Mouse (Mus musculus) liver, adult 2 months (tissue): ENCODE results near the gene Ptk7. TPM values are rescaled to one million over a fixed set of nuclear protein-coding genes. Genes with fewer than 3 reads are reported as not detected.

Experiments
- DNase-seq: peaks from one replicate; pipeline ENCODE4 v3.0.0-alpha.2; 2011; ENCODE audit warnings: low read depth, low spot score; ENCODE audit errors: extremely low read depth
- H3K27ac ChIP-seq: fragments of 200-500 bp; replicated peaks from 2 replicates; pipeline ENCODE4 v1.5.1; 2012; ENCODE audit warnings: low read depth, mild to moderate bottlenecking, control low read depth, inconsistent platforms, low read length; ENCODE audit not compliant: insufficient read depth
- H3K27me3 ChIP-seq: fragments of 200-500 bp; 2 replicates; pipeline ENCODE4 v1.6.1; 2012; ENCODE audit warnings: mild to moderate bottlenecking, moderate library complexity, low read length, inconsistent platforms; ENCODE audit not compliant: control insufficient read depth, insufficient read depth
- H3K36me3 ChIP-seq: fragments of 200-500 bp; 2 replicates; pipeline ENCODE4 v1.6.1; 2012; ENCODE audit warnings: low read length, inconsistent platforms; ENCODE audit not compliant: control insufficient read depth, insufficient read depth
- H3K4me1 ChIP-seq: fragments of 200-500 bp; 2 replicates; pipeline ENCODE4 v1.6.1; 2011; ENCODE audit warnings: low read length; ENCODE audit not compliant: control insufficient read depth, insufficient read depth
- H3K4me3 ChIP-seq: fragments of 200-500 bp; 2 replicates; pipeline ENCODE4 v1.5.1; 2011; ENCODE audit warnings: low read depth, mild to moderate bottlenecking, control low read depth, low read length, moderate library complexity; ENCODE audit not compliant: insufficient read depth
- H3K79me2 ChIP-seq: fragments of 200-500 bp; 2 replicates; pipeline ENCODE4 v1.6.1; 2012; ENCODE audit warnings: inconsistent platforms, mild to moderate bottlenecking, low read length, moderate library complexity; ENCODE audit not compliant: control insufficient read depth, insufficient read depth
- H3K9ac ChIP-seq: fragments of 200-500 bp; 2 replicates; pipeline ENCODE4 v1.6.1; 2012; ENCODE audit warnings: low read depth, mild to moderate bottlenecking, control low read depth, inconsistent platforms, low read length
- CTCF ChIP-seq: fragments of 200-500 bp; IDR thresholded peaks from 2 replicates; pipeline ENCODE4 v1.5.1; 2011; ENCODE audit warnings: low read depth, low read length, control low read depth
- POLR2A ChIP-seq: fragments of 200-500 bp; IDR thresholded peaks from 2 replicates; pipeline ENCODE4 v1.6.1; 2011; ENCODE audit warnings: low read length, control low read depth; ENCODE audit not compliant: insufficient read depth; ENCODE audit errors: extremely low read depth
- whole genome bisulfite sequencing: fragments of 180-500 bp; shearing (Covaris S2); methylation state at CpG from one replicate; pipeline ENCODE4 v1.1.7; 2018; 5-methylcytosine and 5-hydroxymethylcytosine counted together
- polyA plus RNA-seq: library from polyadenylated mRNA; depleted of rRNA; stranded (reverse); fragments of >200 nt; gene quantifications from 2 replicates; pipeline ENCODE4 v1.2.3, GENCODE M21; 2012
- total RNA-seq: library from RNA; depleted of rRNA; stranded (reverse); fragments of >200 nt; gene quantifications from 2 replicates; pipeline ENCODE4 v1.2.3, GENCODE M21; 2014

Ptk7 gene
- total and polyA plus RNA-seq, 2 experiments: 0.65 to 0.66 TPM

DNA sequence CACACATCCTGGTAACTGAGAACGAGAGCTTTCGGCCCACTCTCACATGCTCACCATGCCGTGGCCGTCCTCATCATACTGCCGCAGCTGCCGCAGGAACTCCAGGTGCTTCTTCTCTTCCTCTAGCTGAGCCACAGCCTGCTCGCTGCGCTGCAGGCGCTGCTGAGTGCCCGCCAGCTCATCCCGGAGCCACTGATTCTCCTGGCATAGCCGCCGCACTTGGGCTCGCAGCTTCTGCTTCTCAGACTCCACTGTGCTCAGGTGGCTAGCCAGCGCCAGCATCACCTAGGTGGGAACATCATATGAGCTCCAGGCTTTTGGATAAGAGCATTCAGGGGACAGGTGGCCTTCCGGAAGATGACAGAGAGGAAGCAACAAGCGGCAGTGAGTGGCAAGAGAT, 12.8 kb upstream of the Ptk7 start:
- peaks cover 8% of the 10 kb centered on the region for H3K4me1 ChIP-seq
- DNase-seq: no peak
- peaks cover 25% of the 10 kb centered on the region; the same call in 1 of the 2 replicates for H3K36me3 ChIP-seq
- peaks cover 5% of the 10 kb centered on the region; the same call in 1 of the 2 replicates for H3K79me2 ChIP-seq
- TF ChIP-seq POLR2A (no peak), CTCF (no peak)
- no peak overlapping the region for H3K9ac ChIP-seq
- H3K27ac ChIP-seq: no peak overlapping the region
- WGBS: 96% methylated on average over 17 of the region's 17 CpGs
- H3K4me3 ChIP-seq: no peak overlapping the region
- H3K27me3 ChIP-seq: no peaks in the 10 kb centered on the region

DNA sequence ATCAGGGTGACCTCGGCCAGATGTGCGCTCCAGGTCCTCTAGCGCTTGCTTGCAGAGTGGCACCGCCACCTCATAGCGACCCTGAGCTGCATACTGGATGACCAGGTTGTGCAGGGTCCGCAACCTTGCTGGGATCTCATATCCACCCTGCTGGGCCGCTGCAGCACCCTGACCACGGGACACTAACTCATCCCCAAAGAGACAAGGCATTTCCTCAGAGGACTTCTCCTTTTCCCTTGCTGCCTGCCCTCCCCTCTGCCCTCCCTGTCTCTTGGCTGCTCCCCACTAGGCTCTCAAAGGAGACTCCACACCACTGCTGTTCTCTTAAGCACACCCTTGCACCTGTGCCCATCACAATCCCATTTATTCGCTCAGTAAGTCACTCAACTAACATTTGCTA, 10.6 kb upstream of the Ptk7 start:
- no peak overlapping the region; the same call in 1 of the 2 replicates for H3K4me3 ChIP-seq
- DNase-seq: no peak
- peaks cover 35% of the 10 kb centered on the region; the same call in 1 of the 2 replicates for H3K36me3 ChIP-seq
- H3K27ac ChIP-seq: no peak overlapping the region
- 88% methylated on average over 9 of the region's 9 CpGs for WGBS
- no peak overlapping the region for H3K9ac ChIP-seq
- peaks cover 6% of the 10 kb centered on the region for H3K4me1 ChIP-seq
- H3K79me2 ChIP-seq: peaks cover 5% of the 10 kb centered on the region; the same call in 1 of the 2 replicates
- no peaks in the 10 kb centered on the region for H3K27me3 ChIP-seq
- TF ChIP-seq CTCF (no peak), POLR2A (no peak)

GRCm38 (mm10) chr17:46636831-46637523, 7.7 kb upstream of the Ptk7 start:
- 53% methylated on average over 15 of the region's 15 CpGs for WGBS
- peak; percentile 24 for DNase-seq

GRCm38 (mm10) chr17:46629685-46630441, 559 bp upstream of the Ptk7 start:
- Histone ChIP-seq H3K36me3 (peaks cover 7% of the 10 kb centered on the region; the same call in 1 of the 2 replicates), H3K79me2 (no peaks in the 10 kb centered on the region), H3K9ac (no peak overlapping the region), H3K27ac (no peak overlapping the region), H3K4me1 (no peaks in the 10 kb centered on the region), H3K4me3 (no peak overlapping the region), H3K27me3 (no peaks in the 10 kb centered on the region)
- TF ChIP-seq POLR2A (no peak), CTCF (no peak)
- 61% methylated on average over 12 of the region's 12 CpGs for WGBS
- no peak for DNase-seq

More at GRCm38 (mm10) chr17:46636831-46637523, 7.7 kb upstream of the Ptk7 start:
- Histone ChIP-seq H3K9ac (no peak overlapping the region), H3K27me3 (no peaks in the 10 kb centered on the region), H3K79me2 (no peaks in the 10 kb centered on the region), H3K27ac (no peak overlapping the region), H3K4me1 (no peaks in the 10 kb centered on the region), H3K4me3 (no peak overlapping the region), H3K36me3 (peaks cover 33% of the 10 kb centered on the region; the same call in 1 of the 2 replicates)
- peak; percentile 38; the same call in 1 of the 2 replicates for TF ChIP-seq CTCF
- TF ChIP-seq POLR2A: no peak

GRCm38 (mm10) chr17:46628471-46628790, 873 bp downstream of the Ptk7 start:
- DNase-seq: no peak

GRCm38 (mm10) chr17:46627409-46627808, 1.9 kb downstream of the Ptk7 start:
- Histone ChIP-seq H3K4me3 (no peak overlapping the region), H3K4me1 (no peaks in the 10 kb centered on the region), H3K9ac (no peak overlapping the region), H3K27ac (no peak overlapping the region), H3K36me3 (peaks cover 4% of the 10 kb centered on the region; the same call in 1 of the 2 replicates), H3K27me3 (no peaks in the 10 kb centered on the region), H3K79me2 (no peaks in the 10 kb centered on the region)
- DNase-seq: no peak
- WGBS: 87% methylated on average over 6 of the region's 6 CpGs
- TF ChIP-seq POLR2A (no peak), CTCF (no peak)

More at GRCm38 (mm10) chr17:46628471-46628790, 873 bp downstream of the Ptk7 start:
- WGBS: 21% methylated on average over 13 of the region's 13 CpGs
- H3K4me3 ChIP-seq: peak overlapping the region; percentile 50
- no peaks in the 10 kb centered on the region for H3K79me2 ChIP-seq
- no peaks in the 10 kb centered on the region for H3K27me3 ChIP-seq
- peak overlapping the region; percentile 68; the same call in 1 of the 2 replicates for H3K9ac ChIP-seq
- TF ChIP-seq POLR2A: no peak
- no peak for TF ChIP-seq CTCF
- H3K4me1 ChIP-seq: no peaks in the 10 kb centered on the region
- H3K36me3 ChIP-seq: peaks cover 6% of the 10 kb centered on the region; the same call in 1 of the 2 replicates
- no peak overlapping the region for H3K27ac ChIP-seq
